Mouse (Mus musculus) urinary bladder, postnatal 14 days (tissue): ENCODE data around the gene Ttc3.
"Not testable (repeated sequence)": the region's sequence is repeated elsewhere in the genome, so short reads cannot be mapped to it uniquely, and the experiment has no call there.

Source experiments
- DNase-seq: peaks from one replicate; pipeline ENCODE4 v3.0.0; 2021; ENCODE audit warnings: low spot score

Gene Ttc3

DNA sequence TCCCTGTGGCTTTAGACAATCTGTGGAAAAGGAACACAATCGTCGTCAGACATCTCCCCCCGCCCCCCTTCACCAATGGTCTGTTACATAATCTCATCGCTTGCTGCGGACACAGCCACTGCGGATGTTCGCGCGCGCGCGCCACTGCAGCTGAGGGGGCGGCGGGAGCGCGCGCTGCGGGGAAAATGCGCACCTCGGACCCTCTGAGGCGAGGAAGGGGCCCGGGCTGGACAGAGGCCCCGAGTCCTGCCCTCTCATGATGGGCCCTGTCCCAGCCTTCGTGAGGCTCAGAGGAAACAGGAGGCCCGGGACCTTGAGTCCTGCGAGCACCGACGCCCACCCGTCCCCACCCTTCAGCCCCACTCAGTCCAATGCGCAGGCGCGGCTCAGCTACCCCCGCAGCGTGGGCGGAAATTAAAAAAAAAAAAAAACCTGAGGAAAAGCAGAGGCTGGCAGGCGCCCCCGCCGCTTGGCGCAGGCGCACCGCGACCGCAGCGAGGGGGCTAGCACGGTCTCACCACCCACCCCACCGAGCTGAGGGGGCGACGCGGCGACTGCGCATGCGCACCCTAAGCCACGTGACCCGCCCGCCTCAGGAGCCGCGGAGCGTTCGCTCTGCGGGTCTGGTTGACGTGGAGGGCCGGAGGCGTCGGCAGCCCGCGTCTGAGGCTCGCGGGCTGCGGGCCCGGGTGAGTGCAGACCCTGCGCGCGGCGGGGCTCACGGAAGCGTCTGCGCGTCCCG, at the start of gene Ttc3:
Ttc3 (plus strand) TSS at position 446 of the 742 bp plus-strand sequence.
- DNase-seq = peak; percentile 93

DNA sequence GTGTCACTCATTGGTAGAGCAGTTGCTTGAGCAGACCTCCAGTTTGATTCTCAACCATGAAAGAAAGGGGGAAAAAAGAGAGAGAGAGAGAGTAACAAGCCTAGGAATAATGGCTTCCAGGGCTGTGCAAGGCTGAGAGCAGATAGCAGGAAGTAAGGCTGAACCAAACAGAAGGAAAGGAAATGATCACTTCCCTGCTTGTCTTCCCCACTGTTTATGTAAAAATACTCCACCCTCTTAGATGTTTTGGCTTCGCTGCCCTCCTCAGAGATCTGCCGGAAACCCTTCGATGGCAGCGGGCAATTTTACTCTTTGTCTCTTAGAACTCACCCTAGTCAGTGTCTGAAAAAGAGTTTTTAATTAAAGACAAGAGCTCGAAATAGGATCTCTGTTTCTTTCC, 46.7 kb upstream of the Ttc3 start:
- DNase-seq = no peak

DNA sequence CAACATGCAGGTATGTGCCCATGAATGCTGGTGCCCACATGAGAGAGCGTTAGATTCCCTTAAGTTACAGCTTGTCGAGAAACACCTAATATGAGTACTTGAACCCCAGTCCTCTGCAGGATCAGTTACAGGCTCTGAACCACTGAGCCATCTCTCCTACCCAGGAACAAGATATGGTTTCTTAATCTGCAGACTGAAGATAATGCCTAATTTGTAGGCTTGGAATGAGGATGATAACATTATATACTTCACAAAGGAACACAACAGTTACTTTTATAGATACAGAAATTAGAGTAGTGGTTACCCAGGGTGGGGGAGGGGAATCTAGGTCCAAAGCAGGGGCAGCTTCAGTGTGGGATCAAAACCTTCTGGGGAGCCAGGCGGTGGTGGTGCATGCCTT, 44.4 kb upstream of the Ttc3 start:
- no peak for DNase-seq

DNA sequence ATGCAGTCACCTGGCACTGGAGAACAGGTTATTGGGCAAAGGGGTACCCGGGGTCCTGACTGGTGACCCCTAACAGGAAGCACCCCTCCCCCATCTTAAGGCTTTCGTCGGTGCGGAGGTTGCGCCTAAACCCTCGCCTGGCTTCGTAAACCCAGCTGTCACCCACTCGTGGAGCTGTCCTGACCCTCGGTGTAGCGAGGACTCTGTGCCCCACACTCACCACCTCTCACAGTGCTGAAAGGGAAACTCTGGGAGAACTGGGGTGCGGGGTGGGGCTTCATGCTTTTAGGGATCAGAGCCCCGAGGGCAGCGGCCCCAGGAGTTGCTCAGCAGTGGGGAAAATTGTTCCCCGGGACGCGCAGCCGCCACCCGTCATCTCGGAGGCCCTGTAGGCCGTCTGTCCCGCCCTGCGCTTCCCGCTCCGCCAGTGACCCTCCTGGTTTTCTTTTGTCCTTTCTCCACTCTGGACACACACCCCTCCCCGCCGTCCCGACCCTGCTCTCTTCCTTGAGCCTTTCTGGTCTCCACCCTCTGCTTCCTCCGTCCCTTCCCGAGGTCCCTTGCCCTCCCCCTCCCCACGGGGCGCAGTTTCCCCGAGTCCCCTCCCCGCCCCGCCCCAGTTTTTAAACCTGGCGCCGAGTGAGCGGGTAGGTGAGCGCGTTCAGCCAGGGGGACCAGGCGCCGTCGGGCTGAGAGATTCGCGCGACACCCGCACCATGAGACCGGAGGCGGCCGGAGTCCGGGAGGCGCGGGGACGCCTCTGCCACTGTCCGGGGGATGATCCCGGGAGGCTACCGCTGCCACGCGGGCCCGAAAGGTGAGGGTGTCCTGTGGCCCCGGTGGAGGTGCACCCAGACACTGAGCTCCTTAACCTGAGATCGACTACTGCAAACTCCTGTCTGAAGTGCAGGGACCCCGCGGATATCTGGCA, 42.4 kb upstream of the Ttc3 start, which contains the start of gene Ripply3:
Ripply3 (plus strand) TSS at position 640 of the 931 bp plus-strand sequence.
- DNase-seq = peak; percentile 41

DNA sequence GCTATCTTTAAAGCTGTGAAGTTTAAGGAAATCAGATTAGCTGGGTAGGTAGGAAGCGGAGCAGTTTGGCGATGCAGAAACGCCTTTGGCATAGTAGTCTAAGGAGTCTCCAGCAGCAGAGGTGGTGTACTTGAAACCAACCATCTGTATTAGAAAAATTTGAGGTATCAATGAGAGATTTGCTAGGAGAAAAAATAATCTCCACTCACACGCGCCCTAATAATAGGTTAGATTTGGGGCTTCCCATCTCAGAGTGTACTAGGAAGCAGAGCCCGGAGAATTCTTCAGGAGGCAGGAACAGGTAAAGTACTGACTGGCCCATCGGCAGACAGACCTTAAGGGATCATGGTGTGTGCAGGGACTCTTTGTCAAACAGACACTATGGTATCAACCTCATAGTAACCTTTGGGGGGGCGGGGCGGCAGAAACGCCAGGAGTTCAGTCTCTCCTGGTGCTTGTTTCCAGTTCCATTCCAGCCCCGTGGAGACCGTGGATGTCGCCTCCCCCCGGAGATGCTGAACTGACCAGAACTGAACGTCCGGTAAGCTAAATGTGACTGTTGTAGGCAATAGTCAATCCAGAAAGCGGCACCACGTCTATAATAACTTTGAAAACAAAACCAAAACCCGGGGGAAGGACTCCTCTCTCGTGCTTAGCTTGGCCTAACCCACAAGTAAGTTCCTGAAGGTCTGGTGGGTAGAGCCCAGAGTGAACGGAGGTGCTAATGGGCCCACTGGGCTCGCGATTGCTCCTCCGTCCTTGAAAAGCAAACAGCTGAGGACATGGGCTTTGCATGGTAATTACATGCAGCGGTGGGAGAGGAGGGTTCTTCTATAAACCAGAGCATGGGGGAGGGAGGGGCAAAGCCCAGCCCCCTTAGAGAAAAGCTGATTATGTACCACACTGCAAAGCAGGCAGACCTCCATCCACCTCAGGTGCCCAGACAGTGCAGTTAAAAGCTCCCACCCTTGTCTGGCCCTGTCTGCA, 41.2 kb upstream of the Ttc3 start:
- DNase-seq = no peak

DNA sequence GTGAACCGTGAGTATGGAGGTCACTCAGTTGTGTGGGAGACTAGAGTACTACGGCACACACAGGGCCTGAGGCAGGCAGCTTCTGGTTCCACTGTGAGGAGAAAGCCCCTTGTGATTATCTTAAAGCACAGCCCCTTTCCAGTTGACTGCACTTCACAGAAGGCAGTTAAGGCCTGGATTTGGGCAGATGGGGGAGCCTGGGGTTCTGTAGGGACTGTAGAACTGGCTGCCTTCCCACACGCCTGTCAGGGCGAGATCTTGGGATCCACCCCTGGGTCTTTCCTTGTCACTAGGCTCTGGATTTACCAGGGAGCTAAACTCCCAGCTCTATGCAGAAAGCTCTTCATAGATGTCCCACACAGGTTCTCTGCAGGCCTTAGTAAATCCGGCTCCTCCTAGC, 40.0 kb upstream of the Ttc3 start:
- no peak for DNase-seq

DNA sequence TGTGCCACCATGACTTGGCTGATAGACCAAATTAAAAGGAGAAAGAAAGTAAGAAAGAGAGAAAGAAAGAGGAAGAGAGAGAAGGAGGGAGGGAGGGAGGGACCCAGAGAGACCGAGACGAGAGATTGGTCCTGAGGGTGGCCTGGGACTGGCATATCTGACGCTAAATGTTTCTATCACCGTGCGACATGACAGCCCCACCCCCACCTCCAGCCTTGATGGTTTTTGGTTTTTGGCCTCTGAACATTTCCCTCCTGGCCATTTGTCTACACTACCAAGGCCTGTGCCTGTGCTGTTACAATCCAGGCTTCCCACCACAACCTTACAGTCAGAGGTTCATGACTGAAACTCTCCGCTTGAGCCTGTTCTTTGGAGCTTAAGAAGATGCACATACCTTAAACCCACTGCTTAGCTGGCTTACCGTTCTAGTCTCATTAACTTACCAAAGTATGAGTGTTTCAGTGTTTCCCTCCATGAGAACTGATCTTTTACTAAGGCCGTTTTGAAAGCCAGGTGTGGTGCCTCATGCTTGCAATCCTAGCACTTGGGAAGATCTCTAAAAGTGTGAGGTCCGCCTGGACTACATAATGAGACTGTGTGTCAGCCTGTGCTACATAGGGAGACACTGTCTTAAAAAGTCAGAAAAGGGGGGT, 39.1 kb upstream of the Ttc3 start:
- no peak for DNase-seq

DNA sequence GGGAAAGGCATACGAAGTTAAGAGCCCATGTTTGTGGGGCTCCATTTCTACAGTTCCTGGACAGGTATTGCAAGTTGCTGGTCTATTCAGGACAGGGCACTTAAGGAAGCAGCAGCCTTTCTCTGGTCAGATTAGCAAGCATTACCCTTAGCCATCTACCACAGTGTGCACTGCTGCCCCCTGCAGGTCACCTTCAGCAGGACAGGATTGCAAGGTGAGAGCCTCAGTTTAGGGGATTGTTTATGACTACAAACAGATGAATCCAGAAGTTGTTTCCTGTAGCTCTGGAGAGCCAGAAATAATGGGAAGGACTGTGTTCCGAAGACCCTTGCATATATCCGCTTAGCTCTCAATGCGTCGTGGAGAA, 38.5 kb upstream of the Ttc3 start:
- peak; percentile 78 for DNase-seq

DNA sequence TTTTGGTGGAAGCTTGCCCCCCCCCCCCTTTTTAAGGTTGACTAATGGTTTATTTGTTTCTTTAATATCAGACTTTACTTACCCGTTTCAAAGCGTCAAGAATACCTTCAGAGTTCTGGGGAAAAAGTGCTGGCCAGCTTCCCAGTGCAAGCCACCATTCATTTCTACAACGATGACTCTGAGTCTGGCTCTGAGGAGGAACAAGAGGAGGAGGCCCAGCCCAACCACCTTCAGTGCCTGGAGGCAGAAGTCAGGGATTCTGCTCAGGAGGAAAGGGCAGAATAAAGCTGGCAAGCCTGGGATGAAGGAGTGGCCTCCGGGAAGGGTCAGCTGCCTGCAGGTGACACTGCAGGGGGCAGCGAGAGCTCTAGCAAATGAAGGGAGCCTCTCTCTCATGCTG, 34.8 kb upstream of the Ttc3 start:
- no peak for DNase-seq

DNA sequence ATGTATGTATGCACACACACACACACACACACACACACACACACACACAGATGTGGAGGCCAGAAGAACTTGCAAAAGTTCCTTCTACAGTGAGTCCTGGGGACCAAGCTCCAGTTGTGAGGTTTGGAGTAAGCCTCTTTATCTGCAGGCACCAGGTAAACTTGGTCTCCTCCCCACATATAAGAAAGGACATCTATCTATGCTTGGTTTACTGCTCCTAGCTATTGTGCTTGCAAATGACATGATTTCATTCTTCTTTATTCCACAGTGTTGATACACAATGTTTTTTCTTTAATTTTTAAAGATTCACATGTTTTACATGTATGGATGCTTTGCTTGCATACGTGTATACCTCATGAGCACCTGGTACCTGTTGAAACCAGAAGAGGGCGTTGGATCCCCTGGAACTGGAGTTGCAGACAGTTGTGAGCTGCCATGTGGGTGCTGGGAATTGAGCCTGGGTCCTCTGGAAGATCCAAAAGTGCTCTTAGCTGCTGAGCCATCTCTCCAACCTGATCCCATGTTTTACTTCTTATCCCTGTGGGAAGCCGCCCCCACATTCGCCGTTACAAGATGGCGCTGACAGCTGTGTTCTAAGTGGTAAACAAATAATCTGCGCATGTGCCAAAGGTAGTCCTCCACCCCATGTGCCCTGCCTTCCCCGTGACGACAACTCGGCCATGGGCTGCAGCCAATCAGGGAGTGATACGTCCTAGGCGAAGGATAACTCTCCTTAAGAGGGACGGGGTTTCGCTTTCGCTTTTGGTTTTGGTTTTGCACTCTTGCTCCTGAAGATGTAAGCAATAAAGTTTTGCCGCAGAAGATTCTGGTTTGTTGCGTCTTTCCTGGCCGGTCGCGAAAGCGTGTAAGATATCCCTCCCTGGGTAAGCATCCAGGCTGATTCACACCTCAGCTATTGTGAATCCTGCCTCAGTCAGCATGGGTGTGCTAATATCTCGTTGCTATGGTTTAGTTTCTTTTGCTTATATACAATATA, 31.0 kb upstream of the Ttc3 start:
- not testable (repeated sequence) for DNase-seq

DNA sequence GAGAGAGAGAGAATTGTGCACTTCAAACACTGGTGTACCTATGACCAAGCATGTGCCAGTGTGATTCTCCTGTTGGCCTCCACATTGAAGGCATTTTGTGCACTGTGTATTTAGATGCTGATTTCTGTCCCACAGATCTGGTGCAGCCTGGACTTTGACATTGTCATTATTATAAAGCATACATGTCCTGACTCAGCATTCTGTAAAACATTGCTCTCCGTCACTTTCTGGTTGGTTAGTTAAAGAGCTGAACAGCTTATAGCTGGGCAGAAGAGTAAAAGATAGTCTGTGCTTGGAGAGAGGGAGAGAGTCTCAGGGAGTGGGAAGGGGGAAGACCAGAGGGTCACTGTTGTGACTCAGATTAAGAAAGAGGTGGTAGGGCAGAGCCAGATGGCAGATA, 24.7 kb upstream of the Ttc3 start:
- DNase-seq = no peak

DNA sequence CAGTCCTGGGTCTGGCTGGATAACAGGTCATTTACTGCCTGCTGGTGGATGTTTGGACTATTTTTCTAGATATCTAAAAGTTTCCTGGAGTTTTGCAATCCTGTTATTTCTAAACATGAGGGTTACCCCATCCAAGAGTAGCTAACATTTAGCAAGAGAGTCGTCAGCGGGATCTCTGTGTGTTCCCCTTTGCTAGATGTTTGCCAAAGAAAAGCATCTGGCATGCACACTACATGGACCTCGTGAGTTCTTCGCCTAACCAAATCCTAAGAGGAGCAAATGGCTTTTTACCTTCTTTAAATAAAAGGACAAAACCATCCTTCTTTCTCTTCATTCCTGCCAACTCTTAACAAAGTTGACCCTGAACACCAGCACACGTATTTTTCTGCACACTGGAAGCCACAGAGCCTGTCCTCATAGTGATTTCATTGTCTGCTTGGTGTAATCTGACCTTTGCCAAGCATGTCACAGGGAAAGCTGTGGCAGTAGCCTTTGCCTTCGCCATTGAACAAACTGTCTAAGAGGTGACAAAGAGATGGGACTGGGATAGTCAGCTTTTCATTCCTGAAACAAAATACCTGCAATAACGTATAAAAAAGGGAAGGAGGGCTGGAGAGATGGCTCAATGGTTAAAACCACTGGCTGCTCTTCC, 23.2 kb upstream of the Ttc3 start:
- DNase-seq = no peak

DNA sequence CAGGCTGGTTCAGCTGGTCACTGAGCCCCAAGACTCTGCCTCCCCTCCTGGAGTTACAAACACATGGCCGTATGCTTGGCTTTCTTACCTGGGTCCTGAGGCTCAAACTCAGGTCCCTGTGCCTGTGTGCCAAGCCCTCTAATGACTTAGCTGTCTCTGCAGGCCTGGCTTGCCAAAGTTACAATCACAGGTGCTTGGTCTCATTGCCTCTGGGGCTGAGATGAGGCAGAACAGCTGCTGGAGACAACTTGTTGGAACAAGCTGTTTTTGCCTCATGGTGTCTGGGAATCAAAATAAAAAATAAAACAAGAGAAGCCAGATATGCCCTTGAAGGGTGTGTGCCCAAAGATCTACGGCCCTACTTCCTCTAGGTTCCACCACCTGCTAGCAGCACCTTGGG, 21.6 kb upstream of the Ttc3 start:
- no peak for DNase-seq

DNA sequence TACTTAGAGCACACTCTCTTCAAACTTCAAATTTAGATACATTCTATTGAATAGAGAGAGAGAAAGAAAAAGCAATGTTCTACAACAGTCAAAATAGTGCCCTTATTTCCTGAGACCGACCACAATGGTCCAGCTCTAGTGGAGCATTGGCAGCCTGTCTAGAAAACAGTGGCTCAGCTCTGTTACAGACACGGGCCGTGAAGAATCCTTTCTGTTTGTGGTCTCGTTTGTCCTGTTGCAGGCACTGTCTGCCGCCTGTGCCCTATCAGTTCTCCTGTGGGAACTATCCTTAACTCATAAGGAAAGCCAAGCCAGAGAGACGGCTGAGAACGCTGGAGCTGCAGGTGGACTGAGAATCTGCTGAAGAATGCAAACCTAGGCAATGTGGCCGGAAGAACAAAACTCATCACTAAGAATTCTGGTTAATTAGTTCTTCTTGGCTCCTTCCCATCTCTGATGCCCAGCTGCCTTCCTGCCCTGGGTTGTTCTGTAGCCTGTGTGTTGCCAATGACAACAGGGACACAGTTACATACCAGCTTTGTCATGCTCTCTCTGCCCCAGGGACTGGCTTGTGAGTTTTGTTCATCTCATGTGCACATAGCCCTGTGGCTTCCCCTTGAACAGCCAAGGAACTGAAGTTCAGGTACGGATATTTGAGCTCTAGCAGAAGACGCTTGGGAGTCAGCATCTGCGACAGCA, 20.7 kb upstream of the Ttc3 start:
- no peak for DNase-seq

DNA sequence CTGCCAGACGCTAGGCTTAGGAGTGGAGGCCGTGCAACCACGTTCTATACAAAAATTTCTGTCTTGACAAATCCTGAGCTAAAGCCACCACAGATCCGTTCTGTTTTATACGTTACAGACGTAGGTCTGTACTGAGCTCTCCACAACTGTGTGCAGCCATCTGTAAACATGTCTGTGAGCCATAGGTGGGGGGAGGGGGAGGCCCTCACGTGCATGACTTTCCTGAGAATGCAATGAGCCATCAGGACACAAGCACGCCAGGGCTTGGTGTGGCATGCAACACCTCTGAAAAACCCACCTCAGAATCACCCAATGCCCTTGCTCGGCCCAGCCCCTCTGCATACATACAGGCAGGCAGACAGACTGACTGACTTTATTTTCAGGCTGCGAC, 20.1 kb upstream of the Ttc3 start:
- no peak for DNase-seq

DNA sequence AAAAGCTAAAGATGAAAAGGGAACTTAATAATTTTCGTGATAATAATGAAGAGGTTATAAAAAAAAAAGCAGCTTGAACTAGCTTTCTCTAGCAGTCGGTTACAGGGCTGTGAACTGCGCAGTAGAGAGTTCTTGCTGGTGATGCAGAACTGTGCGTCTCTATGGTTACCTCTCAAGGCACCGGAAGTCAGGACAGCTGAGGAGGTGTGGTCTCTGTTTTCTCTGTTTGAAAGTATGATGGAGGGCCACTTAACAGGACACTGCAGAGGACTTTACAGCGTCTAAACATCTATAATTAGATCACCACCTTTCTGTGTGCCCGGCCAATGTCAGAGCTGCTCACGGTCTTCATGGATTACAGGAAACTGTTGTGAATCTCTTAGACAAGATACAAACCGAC, 16.0 kb upstream of the Ttc3 start:
- DNase-seq = no peak

DNA sequence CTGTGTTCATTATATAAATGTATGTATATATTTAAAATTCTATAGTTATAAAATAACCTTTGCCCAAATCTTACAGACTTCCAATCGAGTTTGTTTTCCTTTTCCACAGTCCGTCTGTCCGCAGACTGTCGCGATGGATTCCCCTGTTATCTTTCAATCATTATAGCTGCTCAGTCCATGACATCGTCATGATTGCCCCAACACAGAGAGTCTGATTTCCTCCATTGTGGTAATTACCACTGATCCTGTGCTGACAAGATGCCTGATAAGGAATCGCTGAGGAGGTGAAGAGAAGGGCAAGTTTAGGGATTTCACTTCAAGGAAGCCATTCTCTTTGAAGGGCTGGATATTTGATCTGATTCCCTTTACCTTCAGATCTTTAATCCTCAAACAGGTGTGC, 14.4 kb upstream of the Ttc3 start:
- no peak for DNase-seq

DNA sequence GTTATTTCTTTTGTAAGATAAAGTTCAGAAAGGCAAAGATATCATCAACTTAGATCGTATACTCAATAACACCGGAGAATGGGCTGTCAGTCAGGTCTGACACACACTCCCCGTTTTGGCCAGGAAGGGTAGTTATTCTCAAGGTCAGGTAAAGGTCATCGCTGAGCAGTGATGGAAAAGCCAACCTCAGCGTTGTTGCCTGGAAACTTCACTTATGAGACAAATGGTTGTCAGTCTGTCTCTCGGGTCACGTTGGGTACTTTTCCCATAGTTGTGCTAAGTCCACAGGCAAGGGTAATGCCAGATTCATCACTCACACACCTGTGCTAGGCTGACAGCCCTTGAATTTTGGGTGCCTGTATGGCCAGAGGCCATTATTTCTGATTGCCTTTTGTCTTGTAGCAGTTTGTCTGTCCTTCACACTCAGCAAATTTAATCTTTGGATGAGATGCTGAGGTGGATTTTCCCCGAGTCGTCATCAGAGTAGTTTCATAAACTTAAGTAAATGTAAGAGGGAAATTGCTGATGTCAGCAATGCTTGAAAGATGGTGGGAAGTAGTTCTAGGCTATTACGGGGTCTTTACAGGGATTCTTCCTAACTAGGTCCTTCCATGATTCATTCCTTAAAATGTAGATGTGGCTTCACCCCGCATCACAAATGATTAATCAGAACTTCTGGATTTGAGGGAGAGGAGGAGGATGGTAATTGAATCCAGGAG, 13.5 kb upstream of the Ttc3 start:
- DNase-seq = no peak

DNA sequence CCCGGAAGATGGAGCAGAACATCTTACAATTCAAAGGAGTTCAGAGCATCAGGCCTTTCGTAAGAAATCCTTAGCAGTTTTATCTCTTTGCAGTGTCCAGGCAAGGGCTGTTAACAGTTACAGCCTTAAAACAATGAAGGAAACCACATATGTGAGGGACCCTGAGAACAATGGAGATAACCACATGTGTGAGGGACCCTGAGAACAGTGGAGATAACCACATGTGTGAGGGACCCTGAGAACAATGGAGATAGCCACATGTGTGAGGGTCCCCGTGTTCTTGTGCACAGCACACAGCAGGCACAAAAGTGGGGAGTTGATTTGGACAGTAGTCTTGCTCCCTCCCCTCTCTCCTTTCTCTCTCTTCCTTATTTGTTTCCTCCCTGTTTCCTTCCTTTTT, 12.3 kb upstream of the Ttc3 start:
- no peak for DNase-seq
